Mouse (Mus musculus): ENCODE measurements at regions not wholly inside any gene's neighbourhood (a gene's known extent, or its start where the extent isn't known, plus 50 kb on each side); places are given as distances from the start of the nearest gene placed in this dataset.

- TF ChIP-seq CTCF (IDR thresholded peaks at IDR 0.05; ENCODE audit: borderline replicate concordance, control insufficient read depth, extremely low read depth, insufficient read depth, low read length, poor library complexity): no peak
- TF ChIP-seq POLR2A (IDR thresholded peaks at IDR 0.05; ENCODE audit: control insufficient read depth, extremely low read depth, insufficient read depth, low read length, poor library complexity): no peak
These were observed 152.4 kb downstream of the Edn1 start for GRCm38 (mm10) chr13:42453665-42454064.
